Mouse (Mus musculus) megakaryocyte progenitor cell, adult 5-6 weeks (primary cell): Measurements from ENCODE around the gene Rsbn1l. TPM values are rescaled to one million over a fixed set of nuclear protein-coding genes. Genes with fewer than 3 reads are reported as not detected.
"Not testable (repeated sequence)": the region's sequence is repeated elsewhere in the genome, so short reads cannot be mapped to it uniquely, and the experiment has no call there.

ENCODE experiments used
- ATAC-seq: replicated peaks from 2 replicates; pipeline ENCODE4 v1.8.0; 2016; ENCODE audit warnings: mild to moderate bottlenecking, moderate TSS enrichment, inconsistent platforms; ENCODE audit not compliant: poor library complexity
- total RNA-seq, 2 experiments: library from RNA; stranded (forward) in 1 of 2; stranded (reverse) in 1 of 2; fragments of 157-497, 149-512 nt in 1 of 2; fragments of 200-1000 nt in 1 of 2; gene quantifications; 2 replicates each; pipeline versions ENCODE4 v1.2.3 to v1.2.4; 2015 to 2017

Gene Rsbn1l
- total RNA-seq, 2 experiments from 2014 or later = 16.8 to 33.0 TPM

DNA sequence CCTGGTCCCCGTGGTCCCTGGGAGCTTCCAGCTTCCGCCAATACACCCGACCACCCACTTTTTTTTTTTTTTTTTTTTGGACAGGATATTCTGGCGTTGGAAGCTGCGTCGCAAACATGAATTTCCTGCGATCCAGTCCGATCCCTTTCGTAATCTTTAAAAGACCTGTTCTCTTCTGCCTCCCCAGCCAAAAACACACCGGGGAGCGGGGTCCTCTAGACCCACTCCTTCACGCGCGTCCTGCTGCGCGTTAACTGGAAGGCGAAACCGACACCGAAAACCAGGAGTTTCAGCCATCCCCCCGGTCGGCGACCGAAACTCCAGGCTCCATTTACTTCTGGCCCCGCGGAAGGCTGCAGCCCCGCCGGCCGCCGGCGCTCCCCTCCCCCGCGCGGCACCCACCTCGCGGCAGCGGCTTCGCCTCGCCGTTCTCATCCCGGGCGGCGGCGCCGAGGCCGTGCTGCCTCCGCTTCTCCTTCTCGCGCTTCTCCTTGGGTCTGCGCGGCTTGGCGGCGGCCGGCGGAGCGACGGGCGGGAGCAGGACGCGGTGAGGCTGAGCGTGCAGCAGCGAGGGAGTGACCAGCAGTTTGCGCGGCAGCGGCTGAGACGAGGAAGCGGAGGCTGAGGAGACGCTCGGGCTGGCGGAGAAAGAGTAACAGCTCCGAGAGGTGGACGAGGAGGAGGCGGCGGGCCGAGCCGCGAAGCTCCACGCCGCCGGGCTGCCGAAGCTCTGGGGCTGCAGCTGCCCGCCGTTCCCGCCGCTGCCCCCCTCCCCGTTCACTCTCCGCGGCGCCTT lies 5.1 kb downstream of the Rsbn1l start:
- peak; percentile 4 for ATAC-seq

DNA sequence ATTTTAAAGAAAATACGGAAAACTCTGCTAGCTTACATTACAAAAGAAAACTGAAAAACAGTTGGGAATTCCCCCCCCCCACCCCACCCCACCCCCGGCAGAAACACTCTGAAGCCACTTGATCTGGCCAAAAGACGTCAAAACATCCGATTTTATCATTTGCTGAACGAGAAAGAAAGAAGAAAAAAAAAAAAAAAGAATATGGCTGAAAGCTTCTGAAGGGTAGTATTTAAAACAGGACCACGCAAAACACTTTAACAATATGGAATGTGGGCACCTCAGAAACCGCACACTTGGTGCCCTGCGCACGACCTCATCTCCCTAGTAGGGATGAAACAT lies 5.7 kb downstream of the Rsbn1l start:
- no peak for ATAC-seq

DNA sequence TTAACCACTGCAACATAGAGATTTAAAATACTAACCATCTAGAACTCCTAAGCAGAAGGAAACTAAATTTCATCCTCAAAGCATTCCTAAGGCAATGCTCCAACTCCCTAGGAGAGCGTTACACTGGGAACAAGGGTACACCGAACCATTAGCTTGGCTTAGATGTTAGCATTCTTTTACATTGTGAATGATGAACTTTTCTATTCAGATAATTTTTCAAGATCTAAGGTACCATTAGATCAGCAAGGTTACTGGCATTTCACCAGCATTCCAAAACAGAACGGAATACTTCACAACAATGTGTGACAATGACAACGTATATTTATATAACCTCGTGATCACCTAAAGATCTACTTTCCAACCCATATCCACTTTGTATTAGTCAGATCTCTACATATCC lies 6.1 kb downstream of the Rsbn1l start:
- ATAC-seq = no peak

- no peak for ATAC-seq
Measured at GRCm38 (mm10) chr5:20946906-20947305, 9.3 kb downstream of the Rsbn1l start.

- peak; percentile 50 for ATAC-seq
Measured at GRCm38 (mm10) chr5:20944961-20945748, 11.0 kb downstream of the Rsbn1l start.

DNA sequence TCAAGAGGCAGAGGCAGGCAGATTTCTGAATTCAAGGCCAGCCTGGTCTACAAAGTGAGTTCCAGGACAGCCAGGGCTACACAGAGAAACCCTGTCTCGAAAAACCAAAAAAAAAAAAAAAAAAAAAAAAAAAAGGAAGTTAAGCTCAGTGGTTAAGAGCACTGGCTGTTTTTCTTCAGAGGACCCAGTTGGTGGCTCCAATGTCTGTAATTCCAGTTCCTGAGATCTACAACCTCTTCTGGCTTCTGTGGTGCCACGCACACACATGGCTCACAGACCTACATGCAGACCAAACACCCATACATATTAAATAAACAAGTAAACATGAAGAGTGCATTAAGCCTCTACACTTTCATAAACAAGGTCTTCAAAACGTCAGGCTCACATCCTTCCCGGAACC lies 12.4 kb downstream of the Rsbn1l start:
- ATAC-seq = not testable (repeated sequence)

DNA sequence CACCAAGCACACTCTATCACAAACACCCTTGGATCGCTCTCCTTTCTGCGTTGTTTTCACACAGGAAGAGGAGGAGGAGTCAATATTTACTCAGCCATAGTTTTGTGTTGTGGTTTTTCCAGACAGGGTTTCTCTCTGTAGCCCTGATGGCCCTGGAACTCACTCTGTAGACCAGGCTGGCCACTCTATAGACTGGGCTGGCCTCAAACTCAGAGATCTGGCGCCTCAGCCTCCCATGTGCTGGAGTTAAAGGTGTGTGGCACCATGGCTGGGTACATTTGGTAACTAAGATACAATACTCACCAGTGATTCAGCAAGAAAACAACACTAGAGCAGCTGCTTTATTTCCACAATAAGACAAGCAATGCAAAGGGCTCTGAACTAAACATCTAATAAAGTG lies 13.7 kb downstream of the Rsbn1l start:
- ATAC-seq = no peak

DNA sequence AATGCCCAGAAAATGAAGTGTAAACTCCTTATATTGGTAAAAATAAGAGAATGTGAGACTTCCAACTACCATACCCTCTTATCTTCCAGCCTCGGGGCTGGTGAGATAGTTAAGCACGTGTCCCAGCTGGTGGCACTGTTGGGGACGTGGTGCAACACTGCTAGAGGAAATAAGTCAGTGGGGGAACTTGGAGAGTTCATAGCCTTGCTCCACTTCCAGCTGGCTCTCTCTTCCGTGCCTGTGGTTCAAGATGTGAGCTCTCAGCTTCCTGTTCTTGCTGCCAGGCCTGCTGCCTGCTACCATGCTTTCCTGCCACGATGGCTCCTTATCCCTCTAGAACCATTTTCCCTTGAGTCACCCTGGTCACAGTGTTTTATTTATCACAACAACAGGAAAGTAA lies 15.0 kb downstream of the Rsbn1l start:
- ATAC-seq = peak; percentile 81

DNA sequence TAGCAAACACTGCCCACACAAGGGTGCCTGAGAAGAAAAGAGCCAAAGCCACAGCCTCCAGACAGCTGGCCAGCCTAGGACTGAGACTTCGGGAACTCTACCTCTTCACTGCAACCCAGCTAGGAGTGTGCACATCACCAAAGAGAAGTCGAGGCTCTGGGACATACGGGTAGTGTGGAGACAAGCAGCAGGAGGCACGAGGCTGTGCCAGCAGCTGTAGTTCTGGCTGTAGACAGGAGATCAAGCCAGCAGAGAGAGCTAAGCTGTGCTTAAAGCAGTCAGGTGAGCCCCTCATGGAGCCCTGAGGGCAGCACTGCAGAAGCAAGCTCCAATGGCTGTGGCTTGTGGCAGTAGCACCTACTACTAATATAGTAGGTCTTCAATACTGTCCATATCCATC lies 15.5 kb downstream of the Rsbn1l start:
- no peak for ATAC-seq

DNA sequence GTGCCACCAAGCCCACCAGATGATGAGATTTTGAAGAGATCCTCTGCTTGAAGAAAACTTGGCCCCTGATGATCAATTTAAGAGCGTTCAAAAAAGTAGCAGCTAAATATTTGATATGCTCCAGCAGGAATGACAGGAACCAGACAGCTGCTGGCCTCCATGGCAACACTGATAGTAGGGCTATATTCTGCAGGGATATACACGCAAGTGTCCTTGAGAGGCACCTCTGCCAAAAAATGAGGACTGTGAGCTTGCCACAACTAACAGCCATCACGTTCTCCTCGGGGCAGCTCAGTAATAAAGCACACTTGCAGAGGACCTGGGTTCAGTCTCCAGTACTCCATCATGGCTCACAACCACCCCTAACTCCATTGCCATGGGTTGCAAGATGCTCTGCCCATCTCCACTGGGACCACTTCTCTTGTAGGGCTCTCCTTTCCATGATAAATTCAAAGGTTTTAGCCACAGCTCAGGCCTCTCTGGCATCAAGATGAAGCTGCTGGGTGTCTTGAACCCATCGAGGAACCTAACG lies 16.1 kb downstream of the Rsbn1l start:
- no peak for ATAC-seq

- ATAC-seq = no peak
Measured at GRCm38 (mm10) chr5:20938523-20938922, 17.7 kb downstream of the Rsbn1l start.

- ATAC-seq = no peak
Measured at GRCm38 (mm10) chr5:20935934-20936333, 20.3 kb downstream of the Rsbn1l start.

GRCm38 (mm10) chr5:20932585-20932984 lies 23.6 kb downstream of the Rsbn1l start:
- ATAC-seq = peak; percentile 77

DNA sequence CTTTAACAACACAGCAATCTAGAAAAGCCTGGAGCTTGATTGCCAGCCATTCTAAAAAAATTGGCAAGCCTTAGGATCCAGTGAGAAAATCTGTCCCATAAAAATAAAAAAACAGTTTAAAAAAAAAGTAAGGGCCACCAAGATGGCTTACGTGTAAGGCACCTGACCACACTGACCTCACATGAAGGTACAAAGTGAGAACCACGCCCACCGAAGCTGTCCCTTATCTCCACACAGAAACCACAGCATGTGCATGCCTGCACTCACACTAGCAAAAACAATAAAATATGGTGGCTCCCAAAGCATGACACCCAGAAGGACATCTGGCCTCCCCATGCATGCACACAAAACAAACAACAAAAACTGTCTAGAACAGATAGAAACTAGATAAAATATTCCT lies 24.9 kb downstream of the Rsbn1l start:
- peak; percentile 59 for ATAC-seq

DNA sequence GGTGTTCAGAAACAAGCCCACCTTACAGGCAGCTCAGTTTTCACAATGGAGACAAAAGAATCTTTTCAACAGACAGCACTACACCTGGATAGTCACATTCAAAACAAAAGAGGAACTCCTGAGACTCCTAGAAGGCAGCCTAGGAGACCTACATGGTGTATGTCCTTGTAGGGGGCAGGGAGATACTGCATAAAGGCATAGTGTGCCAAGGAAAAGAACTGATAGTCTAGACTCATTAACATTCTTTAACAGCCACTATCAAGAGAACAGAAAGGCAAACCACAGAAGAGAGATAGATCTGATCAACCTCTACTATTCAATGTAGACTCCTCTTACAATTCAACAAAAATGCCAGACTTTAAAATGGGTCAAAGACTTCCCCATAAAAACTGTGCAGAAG lies 25.8 kb downstream of the Rsbn1l start:
- peak; percentile 52 for ATAC-seq

GRCm38 (mm10) chr5:20929669-20930151 lies 26.5 kb downstream of the Rsbn1l start:
- ATAC-seq = no peak

- no peak for ATAC-seq
Measured at GRCm38 (mm10) chr5:20925451-20925850, 30.7 kb downstream of the Rsbn1l start.

DNA sequence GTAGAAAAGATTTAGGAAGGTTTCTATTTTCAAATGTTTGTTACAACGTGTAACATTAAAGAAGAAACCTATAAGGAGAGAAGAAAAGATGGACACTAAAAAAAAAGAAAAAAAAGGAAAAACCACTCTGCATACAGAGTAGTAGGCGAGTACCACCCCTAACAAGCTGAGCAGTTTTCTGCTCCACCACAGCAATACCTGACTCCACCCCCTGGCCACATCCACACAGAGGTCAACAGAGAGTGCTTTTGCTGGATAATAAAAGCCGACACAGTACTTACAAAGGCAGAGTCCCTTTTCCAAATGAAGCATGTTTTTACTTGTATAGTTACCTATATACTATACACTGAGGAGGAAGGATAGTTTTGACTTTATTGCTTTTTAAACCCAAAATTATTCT lies 31.6 kb downstream of the Rsbn1l start:
- ATAC-seq = peak; percentile 61

DNA sequence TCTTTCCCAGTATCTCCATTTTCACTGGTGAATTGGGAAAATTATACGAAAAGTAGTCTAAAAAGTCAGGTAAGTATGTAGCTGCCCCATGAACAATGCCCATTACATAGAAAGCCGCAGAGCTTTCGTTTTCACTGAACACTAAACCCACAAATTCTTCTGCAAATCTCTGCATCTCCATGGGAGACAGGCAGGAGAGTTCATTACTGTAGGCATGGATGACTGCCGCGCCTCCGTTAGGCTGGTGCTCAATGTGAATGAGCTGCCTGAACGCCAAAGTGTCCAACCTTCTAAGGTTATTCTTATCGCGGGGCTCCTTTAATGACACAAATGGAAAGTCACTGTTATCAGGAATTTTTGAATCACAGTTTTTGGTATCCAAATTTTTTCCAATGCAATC lies 36.6 kb downstream of the Rsbn1l start:
- ATAC-seq = no peak

- ATAC-seq = no peak
Measured at GRCm38 (mm10) chr5:20918967-20919366, 37.2 kb downstream of the Rsbn1l start.

DNA sequence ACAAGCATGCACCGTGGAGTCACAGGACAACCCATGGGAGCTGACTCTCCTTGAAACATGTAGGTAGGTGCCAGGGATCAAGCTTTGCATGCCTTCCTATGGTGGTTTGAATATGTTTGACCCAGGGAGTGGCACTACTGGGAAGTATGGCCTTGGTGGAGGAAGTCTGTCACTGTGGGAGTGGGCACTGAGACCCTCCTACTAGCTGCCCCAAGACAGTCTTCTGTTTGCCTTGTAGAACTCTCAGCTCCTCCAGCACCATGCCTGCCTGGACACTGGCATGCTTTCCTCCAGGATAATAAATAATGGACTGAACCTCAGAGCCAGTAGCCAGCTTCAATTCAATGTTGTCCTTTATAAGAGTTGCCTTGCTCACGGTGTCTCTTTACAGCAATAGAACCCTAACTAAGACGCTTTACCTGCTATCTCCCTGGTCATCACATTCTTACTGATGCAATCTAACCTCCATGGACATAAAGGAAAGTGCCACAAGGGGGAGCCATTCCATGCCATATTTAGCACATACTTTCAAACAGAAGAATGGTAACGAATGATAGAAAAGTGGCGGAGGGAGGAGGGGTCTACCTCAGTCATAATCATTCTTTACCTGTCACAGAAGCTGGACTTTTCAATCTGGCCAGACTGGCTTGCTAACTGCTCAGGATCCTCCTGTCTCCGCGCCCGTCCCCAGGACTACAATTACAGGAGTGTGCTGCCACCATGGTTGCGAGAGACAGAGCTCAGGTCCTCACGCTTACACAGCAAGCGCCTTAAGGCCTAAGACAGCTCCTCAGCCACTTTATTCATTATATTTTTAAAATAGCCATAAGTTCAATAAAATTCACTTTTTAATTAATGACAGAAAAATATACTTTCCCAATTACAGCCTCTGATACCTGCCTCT lies 42.6 kb downstream of the Rsbn1l start:
- ATAC-seq = peak; percentile 84
